Mouse (Mus musculus) lung, adult 2 months (tissue): Measurements from ENCODE around the gene Arid2.

Source experiments
- CTCF ChIP-seq: fragments of 200-500 bp; IDR thresholded peaks from 2 replicates; pipeline ENCODE4 v1.5.1; 2011; ENCODE audit warnings: mild to moderate bottlenecking, low read length, control low read depth; ENCODE audit not compliant: insufficient read depth
- POLR2A ChIP-seq: fragments of 200-500 bp; IDR thresholded peaks from 2 replicates; pipeline ENCODE4 v1.6.1; 2011; ENCODE audit warnings: low read depth, mild to moderate bottlenecking, control low read depth, low read length, borderline replicate concordance; ENCODE audit errors: extremely low read depth

DNA sequence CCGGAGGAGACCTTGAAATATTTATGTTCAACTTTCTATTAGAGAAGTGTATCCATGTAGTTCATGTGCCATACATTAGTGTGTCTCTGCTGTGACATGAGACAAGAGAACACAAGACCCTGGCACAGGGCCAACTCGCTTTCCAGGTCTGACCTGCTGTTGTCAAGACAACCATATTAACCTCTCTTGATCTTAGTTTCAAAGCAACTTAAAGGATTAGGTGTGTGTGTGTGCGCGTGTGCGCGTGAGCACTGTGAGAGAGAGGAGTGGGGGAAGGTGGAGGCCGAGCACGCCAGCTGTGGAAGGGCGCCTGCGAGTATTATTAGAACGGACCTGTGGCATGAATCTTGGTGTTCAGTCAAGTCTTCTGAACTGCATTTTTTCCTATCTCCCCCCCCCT is 15.0 kb upstream of the Arid2 start:
- TF ChIP-seq POLR2A, result no peak
- no peak for TF ChIP-seq CTCF
